Mouse (Mus musculus) frontal cortex, adult (tissue): ENCODE data around the gene Stk39.

Experiments used
- ATAC-seq: cut with Nextera tagmentation; 2 replicates; pipeline ENCODE4 v1.9.2; 2017; ENCODE audit warnings: mild to moderate bottlenecking, moderate library complexity, mixed read lengths; ENCODE audit not compliant: low TSS enrichment

Gene Stk39

DNA sequence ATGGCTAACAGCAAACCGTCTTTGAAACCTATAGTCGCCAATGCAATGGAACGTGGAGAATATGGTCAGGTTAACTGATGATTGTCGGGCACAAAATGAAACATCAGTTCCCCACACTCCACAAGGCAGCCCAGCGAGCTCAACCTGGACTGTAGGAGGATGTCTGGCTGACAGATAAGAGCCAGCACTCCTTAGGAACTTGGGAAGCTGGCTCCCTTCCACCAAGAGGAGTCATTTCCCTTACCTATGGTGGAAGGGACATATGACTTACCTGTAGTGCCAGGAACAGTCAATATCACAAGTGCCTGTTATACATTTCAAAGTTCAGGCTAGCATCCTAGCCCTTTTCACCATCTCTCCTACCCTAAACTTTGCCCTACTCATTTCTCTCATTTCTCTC, 14.0 kb downstream of the Stk39 start:
- ATAC-seq: no peak

- ATAC-seq: no peak
Observed at GRCm38 (mm10) chr2:68457455-68458032, 14.5 kb downstream of the Stk39 start.

GRCm38 (mm10) chr2:68456899-68457298, 15.2 kb downstream of the Stk39 start:
- ATAC-seq: no peak

- ATAC-seq: no peak
Observed at GRCm38 (mm10) chr2:68452379-68452778, 19.7 kb downstream of the Stk39 start.

DNA sequence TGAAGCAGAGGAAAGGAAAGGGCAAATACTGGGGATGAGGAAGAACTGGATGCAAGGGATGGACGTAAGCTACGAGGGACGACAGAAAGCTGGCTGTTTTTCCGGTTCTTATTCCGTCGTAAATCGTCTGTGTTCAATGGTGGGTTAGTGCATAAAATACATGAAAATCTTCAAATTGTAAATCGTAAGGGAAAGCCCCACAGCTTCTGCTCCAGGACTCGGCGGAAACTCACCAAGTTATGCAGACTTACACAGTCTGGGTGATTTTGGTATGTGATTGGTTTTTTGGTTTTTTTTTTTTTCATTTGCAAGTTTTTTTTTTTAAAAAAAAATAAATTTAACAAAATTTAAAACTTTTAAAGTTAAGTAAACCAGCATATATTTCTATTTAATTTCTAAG, 24.0 kb downstream of the Stk39 start:
- ATAC-seq: no peak

DNA sequence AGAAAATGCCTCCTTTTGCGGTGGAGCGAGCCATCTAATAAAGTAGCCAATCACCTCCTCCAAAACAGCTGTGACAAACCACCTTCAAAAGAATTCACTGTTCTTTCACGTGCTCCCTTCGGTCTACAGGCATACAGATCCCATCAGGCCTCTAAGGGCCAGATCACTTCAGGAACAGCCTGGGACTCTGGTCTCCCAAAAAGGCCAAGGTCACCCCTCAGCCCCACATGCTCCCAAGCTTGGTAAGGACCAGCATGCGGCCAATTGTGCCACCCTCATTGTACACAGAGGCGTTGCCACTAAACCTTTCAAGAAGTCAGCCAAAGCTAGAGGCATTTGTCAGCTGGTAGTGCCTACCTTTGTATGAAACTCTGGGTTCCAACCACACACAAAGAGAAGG, 28.9 kb downstream of the Stk39 start:
- ATAC-seq: no peak

DNA sequence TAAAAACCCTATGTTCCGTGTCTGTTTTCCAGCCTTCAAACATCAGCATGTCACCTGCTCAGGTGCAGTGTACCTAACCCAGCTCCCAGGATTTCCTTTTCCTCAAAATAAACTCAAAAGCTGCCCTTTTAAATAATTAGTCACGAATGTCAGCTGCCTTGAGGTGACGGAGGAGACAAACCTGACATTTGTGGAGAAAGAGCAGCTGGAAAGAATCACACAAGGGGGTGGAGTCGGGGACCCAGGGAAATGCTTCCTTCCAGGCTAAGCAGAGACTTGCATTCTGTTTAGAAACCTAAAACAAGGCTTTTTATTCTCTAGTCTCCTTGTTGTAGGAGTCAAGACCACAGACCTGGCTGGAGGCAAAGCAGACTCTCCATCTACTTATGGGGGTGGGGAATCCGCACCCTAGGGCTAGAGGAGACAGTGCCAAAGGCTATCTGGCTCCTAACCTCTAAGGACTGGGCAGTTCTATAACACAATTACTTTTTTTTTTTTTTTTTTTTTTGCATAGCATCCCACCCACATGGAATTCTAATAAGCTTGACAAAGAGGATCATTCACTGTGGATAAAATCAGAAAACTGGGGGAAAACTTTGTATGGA, 29.9 kb downstream of the Stk39 start:
- no peak for ATAC-seq

GRCm38 (mm10) chr2:68439614-68440013, 32.5 kb downstream of the Stk39 start:
- ATAC-seq: no peak

DNA sequence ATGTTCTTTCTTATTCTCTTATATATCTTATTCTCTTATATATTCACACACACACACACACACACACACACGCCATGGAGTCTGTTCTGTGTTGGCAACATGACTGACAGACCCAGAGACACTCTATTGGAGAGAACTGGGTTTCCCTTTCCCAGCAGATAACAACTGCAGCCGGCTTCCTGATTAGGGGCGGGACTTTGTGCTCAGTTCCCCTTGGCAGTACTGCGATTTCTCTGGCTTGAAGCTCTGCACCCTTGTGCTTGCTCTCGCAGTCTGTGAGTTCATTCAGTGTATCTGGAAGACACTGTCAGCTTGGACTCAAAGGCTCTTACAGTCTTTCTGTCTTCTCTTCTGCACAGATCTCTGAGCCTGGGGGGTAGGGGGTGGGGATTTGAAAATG, 34.1 kb downstream of the Stk39 start:
- ATAC-seq: no peak

GRCm38 (mm10) chr2:68437216-68437615, 34.9 kb downstream of the Stk39 start:
- ATAC-seq: no peak

GRCm38 (mm10) chr2:68436305-68436704, 35.8 kb downstream of the Stk39 start:
- peak; percentile 35; the same call in 1 of the 2 replicates for ATAC-seq

DNA sequence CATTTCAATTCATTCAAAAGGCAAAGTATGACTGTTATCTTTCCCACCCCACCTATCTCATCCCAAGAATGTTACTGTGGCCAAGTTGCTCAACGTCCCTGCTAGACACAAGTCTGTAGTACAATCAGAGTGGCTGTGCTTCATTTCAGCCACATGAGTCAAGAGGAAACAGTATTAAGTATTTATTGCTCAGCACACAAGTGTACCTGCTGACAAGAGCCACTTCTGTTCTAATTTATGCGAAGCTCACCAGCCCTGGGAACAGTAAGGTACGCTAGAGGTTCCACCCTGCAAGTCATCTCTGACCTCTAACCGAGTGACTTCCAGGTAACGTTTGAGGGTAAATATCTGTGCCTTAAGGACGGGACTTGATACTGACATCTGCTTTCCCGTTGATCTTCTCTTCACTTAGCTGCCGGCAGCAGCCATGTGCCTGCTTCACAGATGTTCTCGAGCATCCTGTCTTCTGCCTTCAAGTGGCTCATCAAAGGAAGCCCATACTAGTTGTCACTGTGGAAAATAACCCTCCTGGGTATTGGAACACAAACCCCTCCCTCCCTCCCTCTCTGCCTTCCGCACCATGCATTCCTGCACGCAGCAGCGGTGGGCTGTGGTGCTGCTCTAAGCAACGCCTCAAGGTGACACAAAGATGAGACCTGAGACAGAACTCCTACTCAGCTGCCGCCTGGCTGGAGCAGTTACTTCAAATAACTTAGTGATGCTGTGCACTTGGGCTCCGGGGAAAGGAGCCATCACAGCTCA, 36.4 kb downstream of the Stk39 start:
- ATAC-seq: peak; percentile 48

DNA sequence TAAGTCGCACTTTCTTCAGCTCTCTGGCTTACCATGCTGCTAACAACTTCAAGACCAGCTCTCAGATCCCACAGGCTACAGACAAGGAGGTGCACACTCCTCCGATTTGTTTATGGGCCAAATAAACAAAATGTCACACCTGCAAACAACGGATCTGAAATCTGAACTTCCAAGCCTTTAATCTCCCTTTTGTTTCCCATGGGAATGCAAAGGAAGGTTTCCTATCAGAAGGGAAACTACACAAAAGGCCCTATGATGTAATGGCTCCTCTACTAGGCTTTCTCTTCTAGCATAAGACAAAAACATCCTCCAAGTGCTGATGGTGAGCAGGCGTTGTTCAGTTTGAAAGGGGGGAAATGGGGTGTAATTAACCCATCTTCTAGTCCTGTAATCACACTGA, 37.1 kb downstream of the Stk39 start:
- ATAC-seq: no peak

- no peak for ATAC-seq
Observed at GRCm38 (mm10) chr2:68434576-68434975, 37.5 kb downstream of the Stk39 start.

- no peak for ATAC-seq
Observed at GRCm38 (mm10) chr2:68433736-68434312, 38.2 kb downstream of the Stk39 start.

GRCm38 (mm10) chr2:68432834-68433233, 39.2 kb downstream of the Stk39 start:
- no peak for ATAC-seq

- no peak for ATAC-seq
Observed at GRCm38 (mm10) chr2:68431024-68431962, 40.8 kb downstream of the Stk39 start.

DNA sequence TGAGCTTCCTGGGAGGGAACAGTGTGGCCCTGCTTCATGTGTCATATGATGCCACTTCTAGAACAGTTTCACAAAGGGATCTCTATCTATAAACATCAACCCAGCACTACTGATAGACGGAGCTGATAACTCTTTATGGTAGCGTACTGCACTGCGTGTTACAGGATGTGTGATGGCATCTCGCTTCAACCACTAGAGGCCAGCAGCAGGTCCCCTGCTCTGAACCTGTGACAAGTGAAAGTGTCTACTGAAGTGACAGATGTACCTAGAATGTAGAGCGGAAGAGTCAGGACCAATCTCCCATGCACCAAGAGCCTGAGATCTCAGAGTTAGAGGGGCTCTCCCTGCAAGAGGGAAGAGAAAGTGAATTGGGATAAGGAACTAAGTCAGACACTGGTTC, 41.6 kb downstream of the Stk39 start:
- ATAC-seq: peak; percentile 68

GRCm38 (mm10) chr2:68429436-68429835, 42.6 kb downstream of the Stk39 start:
- ATAC-seq: no peak

- peak; percentile 74 for ATAC-seq
Observed at GRCm38 (mm10) chr2:68426977-68427577, 45.0 kb downstream of the Stk39 start.

GRCm38 (mm10) chr2:68426074-68426473, 46.0 kb downstream of the Stk39 start:
- ATAC-seq: no peak
